Mouse (Mus musculus) heart, embryonic 14.5 days (tissue): ENCODE measurements around the gene Tnfrsf14. TPM values are rescaled to one million over a fixed set of nuclear protein-coding genes. Genes with fewer than 3 reads are reported as not detected.

Source experiments
- ATAC-seq: fragments of 200-750 bp; cut with Nextera tagmentation; 2 replicates; pipeline ENCODE4 v1.8.0; 2017; ENCODE audit warnings: low read depth, moderate TSS enrichment; ENCODE audit not compliant: insufficient number of reproducible peaks, insufficient read depth, low FRiP score
- H3K27ac ChIP-seq, 2 experiments: fragments of 200-500 bp in 1 of 2; fragments of 300-500 bp in 1 of 2; sonication (generic) in 1 of 2; replicated peaks in 1 of 2; 2 replicates each; pipeline ENCODE4 v1.5.1; 2012 to 2014; ENCODE audit warnings: low read depth in 2 of 2, low read length in 2 of 2, control low read depth in 1 of 2, mild to moderate bottlenecking in 1 of 2, mixed read lengths in 1 of 2; ENCODE audit not compliant: control insufficient read depth in 1 of 2, insufficient read depth in 1 of 2
- H3K27me3 ChIP-seq: fragments of 300-500 bp; sonication (generic); 2 replicates; pipeline ENCODE4 v1.6.1; 2014; ENCODE audit warnings: mild to moderate bottlenecking, low read length, control low read depth; ENCODE audit not compliant: control insufficient read depth, insufficient read depth
- H3K36me3 ChIP-seq: fragments of 300-500 bp; sonication (generic); 2 replicates; pipeline ENCODE4 v1.6.1; 2014; ENCODE audit warnings: mild to moderate bottlenecking, control low read depth, low read length, mixed read lengths; ENCODE audit not compliant: control insufficient read depth, insufficient read depth
- H3K4me1 ChIP-seq, 2 experiments: fragments of 200-500 bp in 1 of 2; fragments of 300-500 bp in 1 of 2; sonication (generic) in 1 of 2; 2 replicates each; pipeline ENCODE4 v1.6.1; 2012 to 2014; ENCODE audit warnings: low read length in 2 of 2, control low read depth in 1 of 2, mixed read lengths in 1 of 2; ENCODE audit not compliant: control insufficient read depth in 2 of 2, insufficient read depth in 2 of 2
- H3K4me2 ChIP-seq: fragments of 300-500 bp; sonication (generic); 2 replicates; pipeline ENCODE4 v1.6.1; 2014; ENCODE audit warnings: mild to moderate bottlenecking, low read length
- H3K4me3 ChIP-seq, 2 experiments: fragments of 200-500 bp in 1 of 2; fragments of 300-500 bp in 1 of 2; sonication (generic) in 1 of 2; 2 replicates each; pipeline ENCODE4 v1.5.1; 2012 to 2014; ENCODE audit warnings: low read length in 2 of 2, mild to moderate bottlenecking in 2 of 2, control low read depth in 1 of 2, low read depth in 1 of 2, moderate library complexity in 1 of 2; ENCODE audit not compliant: control insufficient read depth in 1 of 2, insufficient read depth in 1 of 2
- H3K9ac ChIP-seq: fragments of 300-500 bp; sonication (generic); 2 replicates; pipeline ENCODE4 v1.6.1; 2014; ENCODE audit warnings: mild to moderate bottlenecking, low read length
- H3K9me3 ChIP-seq: fragments of 300-500 bp; sonication (generic); 2 replicates; pipeline ENCODE4 v1.6.1; 2016; ENCODE audit warnings: low read length, control low read depth; ENCODE audit not compliant: control insufficient read depth
- WGBS: fragments of 180-500 bp; shearing (Covaris S2); extraction: QIAGEN DNeasy Blood & Tissue Kit; methylation state at CpG from one replicate; pipeline ENCODE4 v1.1.7; 2014; 5-methylcytosine and 5-hydroxymethylcytosine counted together
- polyA plus RNA-seq: library from polyadenylated mRNA; unstranded; fragments of >200 nt; fragmentation: Nextera tagmentation; extraction: Ambion mirVana; gene quantifications from 2 replicates; pipeline ENCODE4 v1.2.1, GENCODE M21; 2014

Gene Tnfrsf14
- polyA plus RNA-seq: 0.46 and 1.2 TPM in 2 replicates

GRCm38 (mm10) chr4:154928395-154929087 lies at the start of gene Tnfrsf14:
TSS of gene Tnfrsf14 (minus strand) at chr4:154928563.
- no peaks in the 10 kb centered on the region for H3K36me3 ChIP-seq
- no peaks in the 10 kb centered on the region for H3K27me3 ChIP-seq
- H3K4me3 ChIP-seq: peak within 1 kb of the TSS in 1 of 2 experiments; percentile 6; a peak in 1 of 4 replicates
- H3K9me3 ChIP-seq: no peaks in the 10 kb centered on the region
- H3K9ac ChIP-seq: peak within 1 kb of the TSS; percentile 30; the same call in 1 of the 2 replicates
- 20% methylated on average over 12 of the region's 12 CpGs for WGBS
- H3K4me2 ChIP-seq: peak within 1 kb of the TSS; percentile 46
- H3K27ac ChIP-seq: peak within 1 kb of the TSS; percentile 19 to 64; a peak in 3 of 4 replicates
- H3K4me1 ChIP-seq: peaks cover 10 to 11% of the 10 kb centered on the region in 2 experiments; a peak in 3 of 4 replicates
- ATAC-seq: no peak

GRCm38 (mm10) chr4:154974163-154974611 lies 45.8 kb upstream of the Tnfrsf14 start:
- Histone ChIP-seq H3K27ac (no peak overlapping the region), H3K4me3 (no peak overlapping the region), H3K27me3 (no peaks in the 10 kb centered on the region), H3K4me2 (no peak overlapping the region), H3K36me3 (peaks cover 100% of the 10 kb centered on the region), H3K9me3 (no peaks in the 10 kb centered on the region), H3K9ac (no peak overlapping the region), H3K4me1 (no peaks in the 10 kb centered on the region)
- ATAC-seq: no peak
- 85% methylated on average over 11 of the region's 11 CpGs for WGBS

GRCm38 (mm10) chr4:154972546-154972945 lies 44.2 kb upstream of the Tnfrsf14 start:
- Histone ChIP-seq H3K4me3 (no peak overlapping the region), H3K4me2 (no peak overlapping the region), H3K4me1 (peaks cover 2 to 9% of the 10 kb centered on the region in 2 experiments; a peak in 2 of 4 replicates), H3K27me3 (no peaks in the 10 kb centered on the region), H3K9ac (no peak overlapping the region), H3K9me3 (no peaks in the 10 kb centered on the region), H3K36me3 (peaks cover 90% of the 10 kb centered on the region), H3K27ac (no peak overlapping the region)
- WGBS: 93% methylated on average over 12 of the region's 12 CpGs
- ATAC-seq: no peak

- no peak overlapping the region for H3K9ac ChIP-seq
- H3K4me3 ChIP-seq: no peak overlapping the region
- H3K4me2 ChIP-seq: no peak overlapping the region
- peaks cover 28 to 45% of the 10 kb centered on the region in 2 experiments for H3K4me1 ChIP-seq
- H3K27ac ChIP-seq: peak overlapping the region in 1 of 2 experiments; percentile 48; a peak in 1 of 4 replicates
- peaks cover 45% of the 10 kb centered on the region for H3K36me3 ChIP-seq
- ATAC-seq: no peak
- H3K9me3 ChIP-seq: no peaks in the 10 kb centered on the region
- 66% methylated on average over 5 of the region's 5 CpGs for WGBS
- H3K27me3 ChIP-seq: peaks cover 12% of the 10 kb centered on the region
These were observed 38.8 kb upstream of the Tnfrsf14 start for GRCm38 (mm10) chr4:154967173-154967572.

GRCm38 (mm10) chr4:154965856-154966255 lies 37.5 kb upstream of the Tnfrsf14 start:
- 67% methylated on average over 3 of the region's 3 CpGs for whole genome bisulfite sequencing
- Histone ChIP-seq H3K9me3 (no peaks in the 10 kb centered on the region), H3K4me2 (peak overlapping the region; percentile 71), H3K27me3 (peaks cover 25% of the 10 kb centered on the region), H3K27ac (peak overlapping the region in 1 of 2 experiments; percentile 48; a peak in 3 of 4 replicates), H3K4me1 (peaks cover 30 to 53% of the 10 kb centered on the region in 2 experiments), H3K4me3 (peak overlapping the region in 1 of 2 experiments; percentile 82; a peak in 1 of 4 replicates), H3K36me3 (peaks cover 32% of the 10 kb centered on the region), H3K9ac (peak overlapping the region; percentile 45)
- ATAC-seq: no peak

GRCm38 (mm10) chr4:154964581-154965235 lies 36.3 kb upstream of the Tnfrsf14 start:
- Histone ChIP-seq H3K9ac (peak overlapping the region; percentile 84), H3K36me3 (peaks cover 20% of the 10 kb centered on the region), H3K9me3 (no peaks in the 10 kb centered on the region), H3K4me2 (peak overlapping the region; percentile 71), H3K27me3 (peaks cover 36% of the 10 kb centered on the region), H3K4me3 (peak overlapping the region; percentile 82 to 96), H3K4me1 (peaks cover 30 to 59% of the 10 kb centered on the region in 2 experiments), H3K27ac (peak overlapping the region; percentile 81 to 89)
- under 1% methylated on average over 36 of the region's 36 CpGs for WGBS
- no peak; the same call in none of the 2 replicates for ATAC-seq

- Histone ChIP-seq H3K27ac (peak within 1 kb of the TSS; percentile 84 to 89), H3K27me3 (peaks cover 43% of the 10 kb centered on the region), H3K36me3 (peaks cover 14% of the 10 kb centered on the region), H3K4me2 (peak within 1 kb of the TSS; percentile 71), H3K9me3 (no peaks in the 10 kb centered on the region), H3K4me3 (peak within 1 kb of the TSS; percentile 82 to 96), H3K4me1 (peaks cover 30 to 59% of the 10 kb centered on the region in 2 experiments), H3K9ac (peak within 1 kb of the TSS; percentile 84)
- WGBS: under 1% methylated on average over 53 of the region's 66 CpGs
- ATAC-seq: peak; percentile 93
These were observed 35.7 kb upstream of the Tnfrsf14 start, which contains the start of gene Pank4 for GRCm38 (mm10) chr4:154963901-154964580. TSS of gene Pank4 (plus strand) at chr4:154964123.
